Mouse (Mus musculus) megakaryocyte progenitor cell, adult 5-6 weeks (primary cell): Measurements from ENCODE around the gene Olfr821. TPM values are rescaled to one million over a fixed set of nuclear protein-coding genes. Genes with fewer than 3 reads are reported as not detected.
"Not testable (repeated sequence)": the region's sequence is repeated elsewhere in the genome, so short reads cannot be mapped to it uniquely, and the experiment has no call there.

ENCODE experiments used
- ATAC-seq: replicated peaks from 2 replicates; pipeline ENCODE4 v1.8.0; 2016; ENCODE audit warnings: mild to moderate bottlenecking, moderate TSS enrichment, inconsistent platforms; ENCODE audit not compliant: poor library complexity
- total RNA-seq, 2 experiments: library from RNA; stranded (forward) in 1 of 2; stranded (reverse) in 1 of 2; fragments of 157-497, 149-512 nt in 1 of 2; fragments of 200-1000 nt in 1 of 2; gene quantifications; 2 replicates each; pipeline versions ENCODE4 v1.2.3 to v1.2.4; 2015 to 2017

Gene Olfr821
- total RNA-seq (2015) (not detected in 2 replicates), total RNA-seq (2017) (not detected in 2 replicates)

GRCm38 (mm10) chr10:130030048-130030447, at the start of gene Olfr821:
Gene Olfr821, plus strand, starts transcription at chr10:130030348.
- ATAC-seq: no peak

- ATAC-seq: peak; percentile 84
Measured at GRCm38 (mm10) chr10:129981867-129982266, 48.3 kb upstream of the Olfr821 start.

GRCm38 (mm10) chr10:129984962-129985361, 45.2 kb upstream of the Olfr821 start, which contains the start of gene Gm10310:
Gene Gm10310, minus strand, starts transcription at chr10:129985062.
- ATAC-seq: not testable (repeated sequence)

GRCm38 (mm10) chr10:130004104-130004503, 26.0 kb upstream of the Olfr821 start:
- not testable (repeated sequence) for ATAC-seq

- ATAC-seq: not testable (repeated sequence)
Measured at GRCm38 (mm10) chr10:130005366-130005765, 24.8 kb upstream of the Olfr821 start.

GRCm38 (mm10) chr10:130012321-130012720, 17.8 kb upstream of the Olfr821 start, which contains the start of gene Olfr820:
Gene Olfr820, plus strand, starts transcription at chr10:130012621.
- ATAC-seq: no peak

GRCm38 (mm10) chr10:130037096-130037495, 6.9 kb downstream of the Olfr821 start:
- ATAC-seq: no peak

- ATAC-seq: no peak
Measured at GRCm38 (mm10) chr10:130070910-130071309, 40.8 kb downstream of the Olfr821 start, which contains the start of gene Olfr822. Gene Olfr822, plus strand, starts transcription at chr10:130071210.

Other genes with a start within 250 kb of the Olfr821 start
- not detected in 2 replicates for gene Olfr810, start 235.4 kb upstream of the Olfr821 start, total RNA-seq (2015)
- gene Olfr810, start 235.4 kb upstream of the Olfr821 start, total RNA-seq (2017): not detected in 2 replicates
- gene Olfr811, start 226.0 kb upstream of the Olfr821 start, total RNA-seq (2015): not detected in 2 replicates
- gene Olfr811, start 226.0 kb upstream of the Olfr821 start, total RNA-seq (2017): not detected in 2 replicates
- gene Olfr812, start 184.3 kb upstream of the Olfr821 start, total RNA-seq (2015): not detected in 2 replicates
- not detected in 2 replicates for gene Olfr812, start 184.3 kb upstream of the Olfr821 start, total RNA-seq (2017)
- gene Olfr813, start 175.0 kb upstream of the Olfr821 start, total RNA-seq (2015): not detected in 2 replicates
- gene Olfr813, start 175.0 kb upstream of the Olfr821 start, total RNA-seq (2017): not detected in 2 replicates
- gene Olfr814, start 150.5 kb upstream of the Olfr821 start, total RNA-seq (2015): not detected in 2 replicates
- gene Olfr814, start 150.5 kb upstream of the Olfr821 start, total RNA-seq (2017): not detected in 2 replicates
- not detected in 2 replicates for gene Olfr815, start 124.5 kb upstream of the Olfr821 start, total RNA-seq (2015)
- gene Olfr815, start 124.5 kb upstream of the Olfr821 start, total RNA-seq (2017): not detected in 2 replicates
- not detected in 2 replicates for gene Olfr816, start 114.8 kb upstream of the Olfr821 start, total RNA-seq (2015)
- gene Olfr816, start 114.8 kb upstream of the Olfr821 start, total RNA-seq (2017): not detected in 2 replicates
- gene Olfr818, start 81.2 kb upstream of the Olfr821 start, total RNA-seq (2015): not detected in 2 replicates
- not detected in 2 replicates for gene Olfr818, start 81.2 kb upstream of the Olfr821 start, total RNA-seq (2017)
- gene Olfr819, start 63.1 kb upstream of the Olfr821 start, total RNA-seq (2015): not detected in 2 replicates
- not detected in 2 replicates for gene Olfr819, start 63.1 kb upstream of the Olfr821 start, total RNA-seq (2017)
- not detected in 2 replicates for gene Olfr247, start 54.2 kb upstream of the Olfr821 start, total RNA-seq (2015)
- not detected in 2 replicates for gene Olfr247, start 54.2 kb upstream of the Olfr821 start, total RNA-seq (2017)
- gene Gm10310, start 45.3 kb upstream of the Olfr821 start, total RNA-seq (2015): not detected in 2 replicates
- not detected in 2 replicates for gene Gm10310, start 45.3 kb upstream of the Olfr821 start, total RNA-seq (2017)
- gene Olfr820, start 17.7 kb upstream of the Olfr821 start, total RNA-seq (2015): not detected in 2 replicates
- gene Olfr820, start 17.7 kb upstream of the Olfr821 start, total RNA-seq (2017): not detected in 2 replicates
- not detected in 2 replicates for gene Olfr822, start 40.9 kb downstream of the Olfr821 start, total RNA-seq (2015)
- gene Olfr822, start 40.9 kb downstream of the Olfr821 start, total RNA-seq (2017): not detected in 2 replicates
- gene Olfr823, start 85.0 kb downstream of the Olfr821 start, total RNA-seq (2015): not detected in 2 replicates
- not detected in 2 replicates for gene Olfr823, start 85.0 kb downstream of the Olfr821 start, total RNA-seq (2017)
- gene Olfr824, start 99.7 kb downstream of the Olfr821 start, total RNA-seq (2015): not detected in 2 replicates
- not detected in 2 replicates for gene Olfr824, start 99.7 kb downstream of the Olfr821 start, total RNA-seq (2017)
- gene Olfr825, start 136.4 kb downstream of the Olfr821 start, total RNA-seq (2015): not detected in 2 replicates
- gene Olfr825, start 136.4 kb downstream of the Olfr821 start, total RNA-seq (2017): not detected in 2 replicates
- not detected in 2 replicates for gene Olfr826, start 153.8 kb downstream of the Olfr821 start, total RNA-seq (2015)
- gene Olfr826, start 153.8 kb downstream of the Olfr821 start, total RNA-seq (2017): not detected in 2 replicates
- not detected in 2 replicates for gene Olfr827, start 184.1 kb downstream of the Olfr821 start, total RNA-seq (2015)
- gene Olfr827, start 184.1 kb downstream of the Olfr821 start, total RNA-seq (2017): not detected in 2 replicates
- not detected in 2 replicates for gene Neurod4, start 249.9 kb downstream of the Olfr821 start, total RNA-seq (2015)
- not detected in 2 replicates for gene Neurod4, start 249.9 kb downstream of the Olfr821 start, total RNA-seq (2017)